Mouse (Mus musculus) midbrain, embryonic 10.5 days (tissue): ENCODE results near the gene Irf9. TPM values are rescaled to one million over a fixed set of nuclear protein-coding genes. Genes with fewer than 3 reads are reported as not detected.
A peak's percentile ranks its signal among the peaks of the same experiment; 100 is the strongest.

ENCODE experiments used
- DNase-seq: peaks from one replicate; pipeline ENCODE4 v3.0.0-alpha.2; 2017; ENCODE audit warnings: low spot score
- H3K27ac ChIP-seq: fragments of 300-500 bp; sonication (generic); replicated peaks from 2 replicates; pipeline ENCODE4 v1.5.1; 2016; ENCODE audit warnings: mild to moderate bottlenecking
- H3K27me3 ChIP-seq: fragments of 300-500 bp; sonication (generic); 2 replicates; pipeline ENCODE4 v1.6.1; 2016; ENCODE audit warnings: low read depth, mild to moderate bottlenecking; ENCODE audit not compliant: poor library complexity, severe bottlenecking
- H3K36me3 ChIP-seq: fragments of 300-500 bp; sonication (generic); 2 replicates; pipeline ENCODE4 v1.6.1; 2016; ENCODE audit warnings: mild to moderate bottlenecking, moderate library complexity
- H3K4me1 ChIP-seq: fragments of 300-500 bp; sonication (generic); 2 replicates; pipeline ENCODE4 v1.6.1; 2016
- H3K4me3 ChIP-seq: fragments of 300-500 bp; sonication (generic); 2 replicates; pipeline ENCODE4 v1.5.1; 2016; ENCODE audit warnings: mild to moderate bottlenecking, moderate library complexity
- H3K9me3 ChIP-seq: fragments of 300-500 bp; sonication (generic); replicated peaks from 2 replicates; pipeline ENCODE4 v1.6.1; 2016; ENCODE audit warnings: mild to moderate bottlenecking
- WGBS: fragments of 180-500 bp; shearing (Covaris S2); methylation state at CpG from one replicate; pipeline ENCODE4 v1.1.7; 2016; 5-methylcytosine and 5-hydroxymethylcytosine counted together
- polyA plus RNA-seq: library from polyadenylated mRNA; unstranded; fragments of >200 nt; fragmentation: Nextera tagmentation; extraction: Ambion mirVana; gene quantifications from 2 replicates; pipeline ENCODE4 v1.2.1, GENCODE M21; 2016

The Irf9 gene
- 6.5 and 6.9 TPM in 2 replicates for polyA plus RNA-seq

GRCm38 (mm10) chr14:55603271-55603632 lies at the start of gene Irf9:
Gene Irf9 (plus strand): TSS chr14:55603571.
- 92% methylated on average over 7 of the region's 7 CpGs for WGBS
- peak within 1 kb of the TSS; percentile 42 for H3K4me3 ChIP-seq
- DNase-seq: no peak
- peak within 1 kb of the TSS; percentile 75 for H3K27ac ChIP-seq
- no peaks in the 10 kb centered on the region for H3K9me3 ChIP-seq
- no peaks in the 10 kb centered on the region for H3K27me3 ChIP-seq
- H3K4me1 ChIP-seq: peaks cover 14% of the 10 kb centered on the region
- H3K36me3 ChIP-seq: peaks cover 90% of the 10 kb centered on the region

DNA sequence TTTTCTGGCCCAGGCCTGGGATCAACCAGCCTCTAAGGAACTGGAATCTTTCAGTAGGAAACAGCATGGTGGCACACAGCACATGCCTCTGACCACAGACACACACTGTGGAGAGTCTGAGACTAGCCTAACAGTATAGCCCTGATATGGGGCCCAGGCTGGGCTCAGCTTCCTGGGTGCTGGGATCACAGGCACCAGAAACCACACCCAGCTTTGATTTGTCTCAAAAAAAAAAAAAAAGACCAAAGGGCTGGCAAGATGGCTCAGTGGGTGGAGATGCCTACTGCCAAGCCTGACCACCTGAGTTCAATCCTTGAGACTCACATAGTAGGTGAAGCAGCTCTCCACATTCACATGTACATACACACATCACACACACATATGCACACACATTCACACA lies 48.7 kb upstream of the Irf9 start:
- no peak overlapping the region for H3K27ac ChIP-seq
- no peaks in the 10 kb centered on the region for H3K36me3 ChIP-seq
- no peak overlapping the region for H3K4me3 ChIP-seq
- H3K9me3 ChIP-seq: no peaks in the 10 kb centered on the region
- no peaks in the 10 kb centered on the region for H3K27me3 ChIP-seq
- H3K4me1 ChIP-seq: peaks cover 9% of the 10 kb centered on the region
- no peak for DNase-seq

DNA sequence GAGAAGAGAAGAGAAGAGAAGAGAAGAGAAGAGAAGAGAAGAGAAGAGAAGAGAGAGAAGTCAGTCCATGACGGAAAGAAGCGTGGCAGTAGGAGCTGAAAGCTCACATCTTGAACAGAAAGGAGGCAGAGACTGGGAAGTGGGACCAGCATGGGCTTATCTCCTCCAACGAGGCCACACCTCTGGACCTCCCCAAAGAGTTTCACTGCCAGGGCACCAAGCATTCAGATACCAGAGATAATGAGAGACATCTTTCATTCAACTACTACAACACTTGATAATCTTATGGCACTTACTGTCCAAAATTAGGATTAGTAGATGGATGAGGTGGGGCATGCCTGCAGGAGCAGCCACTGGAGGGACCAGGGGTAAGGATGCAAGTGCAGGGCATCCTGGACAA lies 47.6 kb upstream of the Irf9 start:
- 79% methylated on average over 3 of the region's 3 CpGs for WGBS

DNA sequence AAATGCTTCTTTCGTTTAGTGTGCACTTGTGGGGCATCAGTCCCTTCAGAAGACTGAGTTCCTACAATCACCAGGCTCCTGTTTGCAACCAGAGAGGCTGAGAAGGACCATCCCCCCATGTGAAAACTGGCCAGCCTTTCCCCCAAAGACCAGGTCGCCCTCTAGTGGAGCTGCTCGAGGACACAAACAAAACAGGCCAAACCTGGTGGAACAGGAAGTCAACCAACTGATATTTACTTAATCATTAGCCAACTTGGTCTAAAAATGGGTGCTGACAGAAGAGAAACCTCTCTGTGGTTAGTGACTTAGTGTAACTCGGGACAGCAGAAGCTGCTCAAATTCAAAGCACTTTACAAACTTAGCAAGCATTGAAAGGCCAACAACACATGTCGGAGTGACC lies 46.4 kb upstream of the Irf9 start:
- no peaks in the 10 kb centered on the region for H3K36me3 ChIP-seq
- peaks cover 19% of the 10 kb centered on the region for H3K4me1 ChIP-seq
- peak; percentile 62 for DNase-seq
- H3K4me3 ChIP-seq: no peak overlapping the region
- WGBS: 33% methylated on average over 5 of the region's 5 CpGs
- no peaks in the 10 kb centered on the region for H3K27me3 ChIP-seq
- no peaks in the 10 kb centered on the region for H3K9me3 ChIP-seq
- H3K27ac ChIP-seq: no peak overlapping the region

More for the DNA sequence above, 47.6 kb upstream of the Irf9 start:
- no peak for DNase-seq
- Histone ChIP-seq H3K4me3 (no peak overlapping the region), H3K9me3 (no peaks in the 10 kb centered on the region), H3K36me3 (no peaks in the 10 kb centered on the region), H3K27me3 (no peaks in the 10 kb centered on the region), H3K27ac (no peak overlapping the region), H3K4me1 (peaks cover 9% of the 10 kb centered on the region)

DNA sequence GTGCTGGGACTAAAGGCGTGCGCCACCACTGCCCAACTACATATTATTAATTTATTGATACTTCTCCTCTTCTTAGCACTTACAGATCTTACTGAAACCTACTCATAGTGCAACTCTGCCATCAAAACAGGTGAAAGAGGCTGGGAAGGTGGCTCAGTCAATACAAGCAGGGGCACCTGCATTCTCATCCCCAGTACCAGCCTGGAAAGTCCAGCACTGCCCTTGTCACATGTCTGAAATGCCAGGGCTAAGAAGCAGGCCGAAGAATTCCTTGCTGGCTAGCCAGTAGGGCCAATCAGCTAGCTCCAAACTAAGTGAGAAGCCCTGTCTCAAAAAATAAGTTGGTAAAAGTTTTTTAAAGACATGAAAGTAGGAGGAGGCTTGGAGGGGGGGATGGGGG lies 45.8 kb upstream of the Irf9 start:
- DNase-seq: no peak
- Histone ChIP-seq H3K27me3 (no peaks in the 10 kb centered on the region), H3K27ac (no peak overlapping the region), H3K36me3 (no peaks in the 10 kb centered on the region), H3K9me3 (no peaks in the 10 kb centered on the region), H3K4me1 (peaks cover 20% of the 10 kb centered on the region), H3K4me3 (no peak overlapping the region)
- 92% methylated on average over 3 of the region's 3 CpGs for WGBS

- Histone ChIP-seq H3K27me3 (no peaks in the 10 kb centered on the region), H3K36me3 (peaks cover 8% of the 10 kb centered on the region), H3K4me1 (peaks cover 20% of the 10 kb centered on the region), H3K27ac (peak overlapping the region; percentile 94; the same call in 1 of the 2 replicates), H3K4me3 (peak overlapping the region; percentile 73), H3K9me3 (no peaks in the 10 kb centered on the region)
- WGBS: 60% methylated on average over 6 of the region's 6 CpGs
- DNase-seq: no peak
Observed at GRCm38 (mm10) chr14:55558740-55559448, 44.5 kb upstream of the Irf9 start.

DNA sequence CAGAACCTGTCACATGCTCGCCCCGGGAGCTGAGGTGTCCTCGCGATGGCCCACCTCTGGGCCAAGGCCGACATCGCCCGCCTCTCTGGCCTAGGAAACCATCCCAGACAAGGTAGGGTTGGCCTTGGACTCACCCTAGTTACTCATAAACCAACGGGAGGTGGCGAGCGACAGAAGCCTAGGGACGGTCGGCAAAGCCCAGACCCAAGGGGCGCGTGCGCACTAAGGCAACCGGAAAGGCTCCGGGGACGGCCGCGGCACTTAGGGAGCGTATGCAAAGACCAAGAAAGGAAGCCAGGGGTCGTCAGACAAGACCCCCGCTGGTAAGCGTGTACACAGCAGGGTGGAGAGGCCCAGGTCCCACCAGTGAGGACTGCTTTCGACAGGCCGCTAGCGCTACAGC lies 43.6 kb upstream of the Irf9 start, which contains the start of gene Dcaf11:
TSS of gene Dcaf11 (plus strand) at position 208 of the 403 bp plus-strand sequence.
- peak; percentile 93 for DNase-seq

DNA sequence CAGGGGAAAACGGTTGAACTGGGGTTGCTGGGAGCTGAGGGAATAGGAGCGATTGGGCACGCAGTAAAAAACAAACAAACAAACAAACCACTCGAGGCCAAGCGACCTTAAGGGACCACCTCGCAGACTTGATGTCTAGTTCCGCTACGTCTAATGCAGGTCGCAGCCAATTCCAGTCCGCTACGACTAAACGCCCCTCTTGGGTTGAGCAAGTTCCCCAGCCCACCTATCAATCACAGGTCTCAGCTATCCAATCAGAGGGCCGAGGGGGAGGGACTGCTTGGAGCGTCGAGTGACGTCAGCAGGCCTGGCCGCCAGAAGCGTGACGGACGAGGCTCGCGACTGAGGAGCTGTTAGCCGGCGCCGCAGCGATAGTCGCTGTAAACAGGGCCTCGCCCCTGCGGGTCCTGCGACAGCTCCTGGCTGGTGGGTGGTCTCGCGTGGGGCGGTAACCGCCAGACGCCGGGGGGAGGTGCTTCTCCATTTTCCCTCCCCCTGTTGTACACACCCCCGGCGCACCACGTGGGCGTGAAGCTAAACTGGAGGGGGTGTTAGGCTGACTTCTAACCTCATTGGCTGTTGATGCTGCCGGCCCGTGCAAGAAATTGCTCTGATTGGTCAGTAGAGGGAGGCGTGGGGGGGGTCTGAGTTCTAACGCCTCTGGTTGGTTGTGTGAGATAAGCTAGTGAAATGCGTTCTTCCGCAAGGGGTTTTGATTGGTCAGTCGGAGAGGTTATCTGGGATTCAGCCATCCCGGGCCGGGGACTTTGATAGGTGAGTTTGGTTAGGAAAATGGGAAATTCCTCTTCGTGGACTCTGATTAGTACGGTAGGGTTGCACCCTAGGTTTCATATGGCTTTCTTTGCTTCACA lies 42.9 kb upstream of the Irf9 start, which contains the start of gene A730061H03Rik:
TSS of gene A730061H03Rik (minus strand) at position 205 of the 872 bp plus-strand sequence.
- under 1% methylated on average over 51 of the region's 51 CpGs for WGBS
- peaks cover 23% of the 10 kb centered on the region for H3K36me3 ChIP-seq
- peak; percentile 98 for DNase-seq
- peak within 1 kb of the TSS; percentile 73 for H3K4me3 ChIP-seq
- H3K9me3 ChIP-seq: no peaks in the 10 kb centered on the region
- H3K27ac ChIP-seq: peak within 1 kb of the TSS; percentile 94
- H3K27me3 ChIP-seq: no peaks in the 10 kb centered on the region
- H3K4me1 ChIP-seq: peaks cover 20% of the 10 kb centered on the region

More for the DNA sequence above, 43.6 kb upstream of the Irf9 start, which contains the start of gene Dcaf11:
- under 1% methylated on average over 27 of the region's 27 CpGs for WGBS
- Histone ChIP-seq H3K4me3 (peak within 1 kb of the TSS; percentile 73), H3K9me3 (no peaks in the 10 kb centered on the region), H3K4me1 (peaks cover 20% of the 10 kb centered on the region), H3K36me3 (peaks cover 17% of the 10 kb centered on the region), H3K27ac (peak within 1 kb of the TSS; percentile 94), H3K27me3 (no peaks in the 10 kb centered on the region)

DNA sequence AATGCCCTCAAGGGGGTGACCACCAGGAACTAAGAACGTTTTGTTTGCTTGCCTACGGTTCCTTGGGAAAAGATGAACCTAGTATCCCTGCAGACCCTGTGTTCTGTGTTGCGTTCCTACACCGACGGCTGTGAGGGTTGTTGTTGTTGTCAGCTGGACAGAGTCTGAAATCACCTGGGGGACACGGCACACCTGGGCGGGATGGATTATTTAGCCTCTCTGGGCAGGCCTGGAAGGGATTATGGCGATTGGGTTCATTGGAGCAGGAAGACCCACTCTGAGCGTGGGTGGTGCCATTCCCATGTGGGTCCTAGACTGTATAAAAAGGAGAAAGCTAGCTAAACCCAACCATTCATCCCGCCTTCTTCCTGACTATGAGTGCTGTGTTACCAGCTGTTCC lies 41.5 kb upstream of the Irf9 start:
- Histone ChIP-seq H3K27me3 (no peaks in the 10 kb centered on the region), H3K4me1 (peaks cover 20% of the 10 kb centered on the region), H3K36me3 (peaks cover 37% of the 10 kb centered on the region), H3K9me3 (no peaks in the 10 kb centered on the region), H3K27ac (no peak overlapping the region), H3K4me3 (0 out of 2 replicates have a peak overlapping the region, but pooled peaks have one; percentile 73)
- WGBS: 87% methylated on average over 10 of the region's 10 CpGs
- DNase-seq: no peak

- 93% methylated on average over 11 of the region's 11 CpGs for WGBS
- H3K4me3 ChIP-seq: no peak overlapping the region
- no peak overlapping the region for H3K27ac ChIP-seq
- peaks cover 51% of the 10 kb centered on the region for H3K36me3 ChIP-seq
- no peaks in the 10 kb centered on the region for H3K9me3 ChIP-seq
- no peak for DNase-seq
- peaks cover 20% of the 10 kb centered on the region for H3K4me1 ChIP-seq
- no peaks in the 10 kb centered on the region for H3K27me3 ChIP-seq
Observed at GRCm38 (mm10) chr14:55563249-55563648, 40.1 kb upstream of the Irf9 start.

- H3K27me3 ChIP-seq: no peaks in the 10 kb centered on the region
- H3K9me3 ChIP-seq: no peaks in the 10 kb centered on the region
- H3K4me3 ChIP-seq: no peak overlapping the region
- no peak overlapping the region for H3K27ac ChIP-seq
- H3K36me3 ChIP-seq: peaks cover 70% of the 10 kb centered on the region
- no peak for DNase-seq
- 80% methylated on average over 3 of the region's 3 CpGs for WGBS
- H3K4me1 ChIP-seq: peaks cover 13% of the 10 kb centered on the region
Observed at GRCm38 (mm10) chr14:55565748-55566147, 37.6 kb upstream of the Irf9 start.

DNA sequence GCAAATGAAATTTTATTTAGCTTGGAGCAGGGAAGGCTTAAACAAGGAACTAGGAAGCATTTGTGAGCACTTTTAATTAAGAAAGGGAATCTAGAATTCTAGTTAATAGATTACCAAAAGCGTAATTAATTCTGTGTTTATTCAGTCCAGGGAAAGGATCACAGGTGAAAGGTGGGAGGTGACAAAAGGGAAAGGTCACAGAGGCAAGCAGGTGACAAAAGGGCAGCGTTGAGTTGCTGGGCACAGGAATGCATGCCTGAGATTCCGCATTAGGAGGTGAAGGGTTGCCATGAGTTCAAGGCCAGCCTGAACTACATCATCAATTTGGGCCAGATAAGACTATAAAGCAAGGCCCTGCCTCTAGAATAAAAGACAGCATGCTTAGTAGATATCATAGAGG lies 35.9 kb upstream of the Irf9 start:
- no peaks in the 10 kb centered on the region for H3K4me1 ChIP-seq
- peaks cover 70% of the 10 kb centered on the region for H3K36me3 ChIP-seq
- no peak for DNase-seq
- H3K27me3 ChIP-seq: no peaks in the 10 kb centered on the region
- H3K9me3 ChIP-seq: no peaks in the 10 kb centered on the region
- H3K27ac ChIP-seq: no peak overlapping the region
- H3K4me3 ChIP-seq: no peak overlapping the region
- 90% methylated on average over 3 of the region's 3 CpGs for WGBS

DNA sequence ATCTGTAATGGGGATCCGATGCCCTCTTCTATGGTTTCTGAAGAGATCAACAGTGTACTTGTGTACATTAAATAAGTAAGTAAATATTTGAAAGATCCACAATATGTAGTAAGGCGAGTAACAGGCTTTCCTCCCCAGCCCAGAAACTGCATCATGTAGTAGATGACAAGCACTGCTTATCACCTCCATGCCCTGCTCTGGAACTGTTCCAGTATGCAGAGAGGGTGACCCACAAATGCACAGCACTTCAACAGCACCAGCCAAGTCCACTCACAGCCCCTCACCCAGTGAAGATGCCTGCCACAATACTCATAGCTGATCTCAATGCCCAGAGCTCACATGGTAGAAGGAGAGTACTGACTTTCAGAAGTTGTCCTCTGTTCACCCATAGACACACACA lies 32.8 kb upstream of the Irf9 start:
- no peak overlapping the region for H3K27ac ChIP-seq
- peaks cover 46% of the 10 kb centered on the region for H3K36me3 ChIP-seq
- 92% methylated on average over 2 of the region's 2 CpGs for WGBS
- 0 out of 2 replicates have a peak, but pooled peaks cover 3% of the 10 kb centered on the region for H3K4me1 ChIP-seq
- H3K27me3 ChIP-seq: no peaks in the 10 kb centered on the region
- no peaks in the 10 kb centered on the region for H3K9me3 ChIP-seq
- no peak for DNase-seq
- no peak overlapping the region for H3K4me3 ChIP-seq
